Mouse (Mus musculus) ES-Bruce4 (cell line): ENCODE data around the gene Grap.
"Not testable (repeated sequence)": the region's sequence is repeated elsewhere in the genome, so short reads cannot be mapped to it uniquely, and the experiment has no call there.

Source experiments
- CTCF ChIP-seq: IDR thresholded peaks from one replicate; pipeline ENCODE4 v1.8.1; 2011; ENCODE audit warnings: low read depth, low read length
- EP300 ChIP-seq: IDR thresholded peaks from 2 replicates; pipeline ENCODE4 v1.6.1; 2011; ENCODE audit warnings: low read depth, low read length; ENCODE audit not compliant: insufficient read depth
- POLR2A ChIP-seq: IDR thresholded peaks from one replicate; pipeline ENCODE4 v1.8.1; 2011; ENCODE audit warnings: low read length; ENCODE audit not compliant: insufficient read depth

DNA sequence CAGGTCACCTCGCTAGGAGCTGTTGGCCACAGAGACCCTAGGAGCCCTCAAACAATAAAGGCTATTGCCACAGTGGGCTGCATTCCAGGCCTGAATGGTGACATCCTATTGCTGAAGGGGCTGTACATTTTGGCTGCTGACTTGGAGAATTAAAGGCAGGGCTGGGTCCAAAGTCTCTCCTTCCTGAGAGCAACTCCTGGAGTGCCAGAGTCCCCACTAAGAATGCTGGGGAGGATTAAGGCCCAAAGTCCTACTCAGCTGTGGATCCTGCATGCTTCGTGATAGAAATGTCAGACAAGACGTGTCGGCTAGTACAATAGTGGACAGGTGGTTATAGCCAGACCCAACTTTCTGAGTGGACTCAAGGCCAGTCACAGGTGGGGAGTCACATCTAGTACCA, 16.8 kb upstream of the Grap start:
- not testable (repeated sequence) for TF ChIP-seq POLR2A, CTCF, EP300
